Mouse (Mus musculus): ENCODE measurements around the gene Ntng1. TPM values are rescaled to one million over a fixed set of nuclear protein-coding genes. Genes with fewer than 3 reads are reported as not detected.

The Ntng1 gene
- polyA plus RNA-seq, 1 experiment from 2014 or later, result 0.68 TPM

- Histone ChIP-seq H3K4me1 (ENCODE audit: insufficient read depth, low read depth, low read length) (no peaks in the 10 kb centered on the region), H3K4me2 (replicated peaks; ENCODE audit: low read depth, low read length) (no peak overlapping the region), H3K9me3 (ENCODE audit: low read length) (no peaks in the 10 kb centered on the region), H3K36me3 (ENCODE audit: insufficient read depth, low read length) (no peaks in the 10 kb centered on the region), H3K9ac (replicated peaks; ENCODE audit: low read depth) (no peak overlapping the region), H3K27me3 (replicated peaks; ENCODE audit: insufficient read depth, low read length) (no peaks in the 10 kb centered on the region), H3K27ac (ENCODE audit: low read length) (no peak overlapping the region), H3K4me3 (ENCODE audit: low read depth, low read length) (no peak overlapping the region)
- ATAC-seq, result no peak
- WGBS, result 88% methylated on average over 17 of the region's 17 CpGs
- TF ChIP-seq CTCF (IDR thresholded peaks at IDR 0.05) (no peak), EP300 (IDR thresholded peaks at IDR 0.05) (no peak)
- no peak for DNase-seq (ENCODE audit: low spot score)
Measured at GRCm38 (mm10) chr3:109871986-109872385, 271.8 kb downstream of the Ntng1 start.

- H3K36me3 ChIP-seq (ENCODE audit: insufficient read depth, low read length), result no peaks in the 10 kb centered on the region
- H3K4me1 ChIP-seq (ENCODE audit: insufficient read depth, low read depth, low read length), result no peaks in the 10 kb centered on the region
- TF ChIP-seq EP300 (IDR thresholded peaks at IDR 0.05) (no peak), CTCF (IDR thresholded peaks at IDR 0.05) (no peak)
- H3K4me3 ChIP-seq (ENCODE audit: low read depth, low read length), result no peak overlapping the region
- no peak overlapping the region for H3K27ac ChIP-seq (ENCODE audit: low read length)
- 91% methylated on average over 1 of the region's 1 CpGs for WGBS
- no peaks in the 10 kb centered on the region for H3K9me3 ChIP-seq (ENCODE audit: low read length)
- no peaks in the 10 kb centered on the region for H3K27me3 ChIP-seq (replicated peaks; ENCODE audit: insufficient read depth, low read length)
- no peak overlapping the region for H3K4me2 ChIP-seq (replicated peaks; ENCODE audit: low read depth, low read length)
- H3K9ac ChIP-seq (replicated peaks; ENCODE audit: low read depth), result no peak overlapping the region
- DNase-seq (ENCODE audit: low spot score), result no peak
- ATAC-seq, result no peak
Measured at GRCm38 (mm10) chr3:109858276-109858675, 285.5 kb downstream of the Ntng1 start.

GRCm38 (mm10) chr3:109854449-109855155 lies 289.2 kb downstream of the Ntng1 start:
- Histone ChIP-seq H3K4me1 (ENCODE audit: insufficient read depth, low read depth, low read length) (no peaks in the 10 kb centered on the region), H3K36me3 (ENCODE audit: insufficient read depth, low read length) (no peaks in the 10 kb centered on the region), H3K9me3 (ENCODE audit: low read length) (no peaks in the 10 kb centered on the region), H3K4me3 (ENCODE audit: low read depth, low read length) (no peak overlapping the region), H3K4me2 (replicated peaks; ENCODE audit: low read depth, low read length) (no peak overlapping the region), H3K27me3 (replicated peaks; ENCODE audit: insufficient read depth, low read length) (no peaks in the 10 kb centered on the region), H3K27ac (ENCODE audit: low read length) (no peak overlapping the region), H3K9ac (replicated peaks; ENCODE audit: low read depth) (no peak overlapping the region)
- no peak for TF ChIP-seq CTCF (IDR thresholded peaks at IDR 0.05)
- TF ChIP-seq EP300 (IDR thresholded peaks at IDR 0.05), result no peak
- ATAC-seq (no peak), DNase-seq (ENCODE audit: low spot score) (no peak)
- WGBS, result 76% methylated on average over 9 of the region's 9 CpGs

- 55% methylated on average over 4 of the region's 4 CpGs for WGBS
- no peak overlapping the region for H3K9ac ChIP-seq (replicated peaks; ENCODE audit: low read depth)
- TF ChIP-seq CTCF (IDR thresholded peaks at IDR 0.05), result no peak
- H3K4me2 ChIP-seq (replicated peaks; ENCODE audit: low read depth, low read length), result no peak overlapping the region
- H3K9me3 ChIP-seq (ENCODE audit: low read length), result no peaks in the 10 kb centered on the region
- H3K4me1 ChIP-seq (ENCODE audit: insufficient read depth, low read depth, low read length), result no peaks in the 10 kb centered on the region
- no peak overlapping the region for H3K27ac ChIP-seq (ENCODE audit: low read length)
- H3K4me3 ChIP-seq (ENCODE audit: low read depth, low read length), result no peak overlapping the region
- H3K27me3 ChIP-seq (replicated peaks; ENCODE audit: insufficient read depth, low read length), result no peaks in the 10 kb centered on the region
- DNase-seq (ENCODE audit: low spot score), result no peak
- H3K36me3 ChIP-seq (ENCODE audit: insufficient read depth, low read length), result no peaks in the 10 kb centered on the region
- ATAC-seq, result no peak
Measured at GRCm38 (mm10) chr3:109846660-109847059, 297.2 kb downstream of the Ntng1 start.

GRCm38 (mm10) chr3:109825806-109826205 lies 318.0 kb downstream of the Ntng1 start:
- Histone ChIP-seq H3K4me3 (ENCODE audit: low read depth, low read length) (no peak overlapping the region), H3K4me2 (replicated peaks; ENCODE audit: low read depth, low read length) (no peak overlapping the region), H3K4me1 (ENCODE audit: insufficient read depth, low read depth, low read length) (no peaks in the 10 kb centered on the region), H3K36me3 (ENCODE audit: insufficient read depth, low read length) (no peaks in the 10 kb centered on the region), H3K27ac (ENCODE audit: low read length) (no peak overlapping the region), H3K9me3 (ENCODE audit: low read length) (no peaks in the 10 kb centered on the region), H3K27me3 (replicated peaks; ENCODE audit: insufficient read depth, low read length) (no peaks in the 10 kb centered on the region), H3K9ac (replicated peaks; ENCODE audit: low read depth) (no peak overlapping the region)
- no peak for TF ChIP-seq EP300 (IDR thresholded peaks at IDR 0.05)
- no peak for TF ChIP-seq CTCF (IDR thresholded peaks at IDR 0.05)
- 97% methylated on average over 1 of the region's 1 CpGs for WGBS
- ATAC-seq, result no peak
- no peak for DNase-seq (ENCODE audit: low spot score)

GRCm38 (mm10) chr3:109822803-109823474 lies 320.9 kb downstream of the Ntng1 start:
- H3K27ac ChIP-seq (ENCODE audit: low read length), result no peak overlapping the region
- no peaks in the 10 kb centered on the region for H3K4me1 ChIP-seq (ENCODE audit: insufficient read depth, low read depth, low read length)
- no peaks in the 10 kb centered on the region for H3K27me3 ChIP-seq (replicated peaks; ENCODE audit: insufficient read depth, low read length)
- no peak overlapping the region for H3K4me2 ChIP-seq (replicated peaks; ENCODE audit: low read depth, low read length)
- no peak overlapping the region for H3K4me3 ChIP-seq (ENCODE audit: low read depth, low read length)
- DNase-seq (ENCODE audit: low spot score) (no peak), ATAC-seq (no peak)
- no peaks in the 10 kb centered on the region for H3K36me3 ChIP-seq (ENCODE audit: insufficient read depth, low read length)
- 34% methylated on average over 2 of the region's 2 CpGs for WGBS
- no peaks in the 10 kb centered on the region for H3K9me3 ChIP-seq (ENCODE audit: low read length)
- H3K9ac ChIP-seq (replicated peaks; ENCODE audit: low read depth), result no peak overlapping the region
- TF ChIP-seq CTCF (IDR thresholded peaks at IDR 0.05), result no peak
- TF ChIP-seq EP300 (IDR thresholded peaks at IDR 0.05), result no peak
